Mouse (Mus musculus) retina, postnatal 1 day (tissue): ENCODE results near the gene Gap43.
"Not testable (repeated sequence)": the region's sequence is repeated elsewhere in the genome, so short reads cannot be mapped to it uniquely, and the experiment has no call there.

Experiments
- DNase-seq: peaks from one replicate; pipeline ENCODE4 v3.0.0-alpha.2; 2012

Gene Gap43

DNA sequence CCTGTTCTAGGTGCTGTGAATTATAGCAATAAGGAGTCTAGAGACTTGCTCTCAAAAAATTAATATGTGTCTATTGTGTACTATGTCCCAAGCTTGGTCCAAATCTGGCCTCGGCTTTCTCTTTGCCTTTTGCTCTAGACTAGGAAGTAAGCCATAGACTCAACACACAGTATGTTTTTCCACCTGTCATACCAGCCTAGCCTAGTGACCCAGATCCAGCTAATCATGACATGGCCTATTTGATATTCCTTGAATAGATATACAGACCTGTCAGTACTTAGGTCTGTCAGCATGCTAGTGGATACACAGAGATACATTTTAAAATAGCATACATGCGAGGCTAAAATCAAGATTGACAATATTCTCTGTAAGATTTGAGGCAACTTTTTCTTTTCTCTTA, 46.4 kb downstream of the Gap43 start:
- peak; percentile 56 for DNase-seq

DNA sequence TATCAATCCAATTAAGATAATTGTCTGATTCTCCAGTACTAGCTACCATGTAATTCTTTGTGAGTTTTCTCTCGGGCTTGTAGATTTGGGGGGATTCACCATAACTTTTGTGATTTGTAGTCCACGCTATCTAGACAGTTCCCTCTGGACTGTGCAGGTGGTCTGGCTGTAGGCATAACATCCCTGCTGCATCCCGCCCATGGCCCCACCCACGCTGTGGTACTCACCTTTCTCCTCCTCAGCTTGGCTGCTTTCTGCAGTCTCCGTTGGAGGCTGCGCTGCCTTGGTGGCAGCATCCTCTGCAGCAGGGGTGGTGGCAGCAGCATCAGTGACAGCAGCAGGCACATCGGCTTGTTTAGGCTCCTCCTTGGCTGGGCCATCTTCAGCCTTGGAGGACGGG, 48.9 kb downstream of the Gap43 start:
- peak; percentile 17 for DNase-seq

DNA sequence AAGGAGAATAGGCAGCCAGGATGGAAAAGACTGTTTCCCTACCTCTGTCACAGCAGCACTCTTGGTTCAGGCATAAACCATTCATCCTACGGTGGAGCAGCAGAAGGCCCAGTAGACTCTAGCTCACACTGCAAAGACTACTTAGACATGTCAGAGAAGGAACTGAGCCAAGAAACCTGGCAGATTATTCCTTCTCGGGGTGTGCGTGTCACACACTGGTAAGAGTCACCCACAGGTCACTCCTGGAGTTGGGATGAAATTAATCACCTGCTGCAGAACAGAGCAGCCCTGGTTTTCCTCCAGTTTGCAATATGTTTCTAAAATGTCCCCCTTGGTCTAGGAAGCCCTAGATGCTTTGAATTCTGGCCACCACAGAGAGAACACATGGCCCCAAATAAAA, 56.4 kb downstream of the Gap43 start:
- DNase-seq, result no peak

DNA sequence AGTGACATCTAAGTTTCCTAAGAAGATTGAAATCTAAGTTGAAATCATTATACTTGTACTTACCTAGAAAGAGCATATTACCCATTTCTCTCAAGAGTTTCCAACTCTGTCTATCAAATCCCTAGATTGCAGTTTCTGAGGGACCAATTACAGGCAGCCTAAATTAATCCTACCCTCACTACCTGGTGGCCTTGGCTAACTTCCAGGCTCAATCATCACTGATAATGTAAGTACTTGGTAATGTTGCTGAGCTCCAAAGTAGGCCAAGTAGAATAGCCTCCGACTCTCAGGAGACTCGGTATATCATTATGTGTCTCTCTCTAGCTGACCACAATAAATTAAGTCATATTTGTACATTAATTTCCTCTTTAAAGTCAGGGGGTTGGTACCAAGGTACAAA, 62.7 kb downstream of the Gap43 start:
- DNase-seq, result no peak

GRCm38 (mm10) chr16:42277268-42277667, 63.2 kb downstream of the Gap43 start:
- DNase-seq, result no peak

DNA sequence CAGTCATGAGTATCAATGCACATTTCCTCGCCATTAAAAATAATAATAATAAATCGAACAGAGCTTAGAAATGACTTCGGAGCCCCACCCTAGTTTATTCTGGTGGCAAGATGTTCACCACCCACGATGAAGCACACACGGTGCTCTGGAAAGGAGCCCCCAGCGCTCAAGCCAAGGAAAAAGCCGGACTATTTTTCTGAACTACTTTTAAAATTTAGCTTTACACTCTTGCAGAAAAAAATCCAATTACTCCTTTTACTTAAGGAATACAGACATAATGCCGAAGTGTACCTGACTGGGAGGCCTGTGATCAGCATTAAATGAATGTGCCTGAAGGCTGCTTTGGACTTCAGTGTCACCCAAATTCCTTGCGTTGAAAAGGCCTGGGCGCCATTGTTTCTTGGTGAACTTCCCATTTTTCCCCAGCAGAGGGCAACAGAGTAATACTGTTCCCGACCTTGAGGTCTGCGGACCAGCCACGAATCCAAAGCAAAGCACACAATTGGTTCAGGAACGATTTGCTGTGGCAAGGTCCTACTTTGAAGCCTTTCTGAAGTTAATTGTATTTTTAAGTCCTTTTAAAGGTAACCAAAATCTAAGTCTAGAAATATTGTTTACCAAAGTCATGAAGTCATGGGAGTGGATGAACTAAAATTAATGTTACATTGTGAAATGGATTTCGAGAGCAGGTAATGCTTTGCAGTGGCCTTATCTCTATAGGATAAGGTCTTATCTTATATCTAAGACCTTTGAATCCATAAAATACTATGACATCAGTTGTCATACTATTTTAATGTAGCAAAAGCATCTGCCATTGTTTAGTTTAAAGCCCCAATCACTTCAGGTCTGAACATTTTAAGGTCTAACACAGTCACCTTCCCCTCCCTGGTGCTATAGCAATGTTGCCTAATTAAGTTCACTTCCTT, 64.0 kb downstream of the Gap43 start:
- peak; percentile 88 for DNase-seq

DNA sequence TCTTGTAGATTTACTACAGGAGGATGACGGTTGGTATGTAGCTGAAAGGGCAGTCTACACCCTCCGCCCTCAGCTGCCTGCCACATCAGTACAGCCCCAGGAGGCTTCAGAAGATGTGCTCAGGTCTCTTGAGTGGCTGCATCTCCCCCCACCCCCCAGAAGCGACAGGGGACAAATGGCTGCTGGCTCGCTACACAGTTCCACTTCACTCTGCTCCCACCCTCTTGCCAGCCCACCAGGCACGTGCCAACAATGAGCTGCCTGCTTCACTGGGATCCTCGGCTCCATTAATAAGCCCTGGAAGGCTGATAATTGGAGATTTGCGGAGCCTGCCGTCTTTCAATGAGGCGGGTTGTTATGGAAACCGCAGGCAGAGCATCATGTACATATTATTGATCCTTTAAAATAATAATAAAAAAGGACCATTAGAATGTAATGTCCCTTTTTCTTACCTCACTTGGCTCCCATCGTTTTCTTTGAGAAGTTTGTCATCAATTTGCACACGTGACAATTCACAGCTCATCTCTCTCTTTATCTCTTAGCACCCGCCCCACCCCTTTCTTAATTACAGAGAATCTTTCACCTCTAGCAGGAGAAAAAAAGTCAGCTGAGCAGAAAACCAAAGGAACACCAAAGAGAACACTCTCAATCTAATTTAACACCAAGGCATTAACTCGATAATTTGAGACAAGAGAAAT, 64.8 kb downstream of the Gap43 start:
- DNase-seq, result peak; percentile 67

- no peak for DNase-seq
These were observed 69.2 kb downstream of the Gap43 start for GRCm38 (mm10) chr16:42271213-42271612.

DNA sequence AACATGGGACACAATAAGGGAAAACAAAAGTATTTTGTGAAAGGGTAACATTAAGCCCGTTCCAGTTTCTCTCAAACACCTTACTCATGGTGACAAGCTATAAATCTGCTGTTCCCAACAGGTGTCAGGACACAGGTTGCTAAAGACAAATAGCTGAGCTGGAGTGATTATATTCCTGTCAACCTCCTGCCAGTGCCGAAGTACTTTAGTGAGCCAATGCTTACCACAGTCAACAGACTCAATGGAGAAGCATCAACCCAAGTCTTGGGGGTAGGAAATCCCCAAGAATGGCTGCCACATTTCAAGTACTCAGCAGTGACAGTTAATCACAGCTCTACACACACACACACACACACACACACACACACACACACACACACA, 70.9 kb downstream of the Gap43 start:
- DNase-seq, result no peak

DNA sequence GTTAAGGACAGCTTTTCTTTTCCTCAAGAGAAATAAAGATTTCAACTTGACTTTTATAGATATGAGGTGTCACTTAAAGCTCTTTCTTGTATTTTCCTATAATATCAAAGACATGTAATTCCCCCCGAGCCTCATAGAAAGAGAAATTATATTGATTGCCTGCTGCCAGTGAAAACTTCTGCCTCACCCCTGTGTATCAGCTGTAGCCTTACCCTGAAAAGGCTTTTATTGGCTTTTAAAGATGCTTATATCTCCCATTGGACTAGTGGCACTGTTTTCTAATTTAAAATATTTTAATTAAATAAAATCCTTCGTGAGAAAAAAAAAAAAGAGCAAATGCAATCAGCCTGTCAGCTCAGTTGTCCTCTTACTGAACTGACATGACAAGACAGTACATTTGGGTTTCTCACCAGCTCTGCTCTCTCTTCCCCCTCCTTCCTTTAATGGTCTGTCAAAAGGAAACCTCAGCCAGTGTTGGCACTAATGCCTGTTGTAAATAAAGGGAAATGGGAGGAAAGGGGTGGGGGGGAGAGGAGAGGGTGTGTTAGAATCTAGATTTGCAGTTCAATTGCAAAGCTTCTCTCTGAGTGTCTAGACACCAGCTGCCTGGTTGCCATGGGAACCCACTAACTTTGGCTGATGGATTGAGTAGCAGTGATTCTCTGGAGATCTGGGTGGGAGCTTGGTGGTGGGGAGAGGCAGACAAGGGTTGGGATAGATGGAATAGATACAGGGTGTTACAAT, 71.4 kb downstream of the Gap43 start:
- peak; percentile 72 for DNase-seq

DNA sequence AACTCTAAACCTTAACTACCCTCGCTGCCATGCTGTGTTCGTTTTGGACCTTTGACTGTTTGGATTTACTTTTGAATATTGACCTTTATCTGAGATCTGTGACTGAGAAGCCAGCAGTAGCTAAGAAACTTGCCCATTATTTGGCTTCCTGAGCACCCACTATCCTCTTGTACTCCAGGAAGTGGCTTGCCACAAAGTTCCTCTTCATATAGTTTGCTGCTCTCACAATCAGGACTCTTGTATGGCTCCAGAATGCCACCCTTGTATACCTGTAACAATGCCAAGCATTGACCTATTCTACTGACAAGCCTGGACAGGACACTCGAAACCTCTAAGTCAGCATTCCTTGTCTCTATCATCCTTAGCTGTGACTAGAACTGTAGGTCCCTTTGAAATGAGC, 75.3 kb downstream of the Gap43 start:
- no peak for DNase-seq

DNA sequence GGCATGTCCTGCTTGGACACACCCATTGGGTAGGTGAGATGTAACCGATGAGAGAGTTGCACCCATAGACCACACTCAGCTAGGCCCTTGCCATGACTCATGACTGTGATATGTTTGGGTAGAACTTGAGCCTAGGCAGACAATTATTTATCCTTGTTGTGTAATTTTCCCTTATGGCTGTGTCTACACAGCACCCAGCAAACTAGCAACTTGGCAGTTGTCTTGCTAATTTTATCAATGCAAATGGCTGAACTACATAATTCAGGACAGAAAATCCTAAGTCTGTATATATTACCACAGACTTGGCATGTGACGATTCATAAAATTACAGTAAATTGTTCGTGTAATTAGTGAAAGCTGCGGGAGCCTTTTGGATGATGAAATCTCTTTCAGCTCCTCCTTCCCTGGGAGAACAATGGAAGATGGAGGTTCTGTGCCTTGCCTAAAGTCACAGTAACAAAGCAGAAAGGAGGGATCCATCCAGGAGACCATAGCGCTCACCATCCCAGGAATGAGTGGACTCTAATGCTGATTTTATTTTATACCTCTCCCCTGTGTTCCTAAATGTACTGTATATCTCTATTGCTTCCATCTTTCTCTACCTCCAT, 77.4 kb downstream of the Gap43 start:
- DNase-seq, result no peak

GRCm38 (mm10) chr16:42255693-42256092, 84.8 kb downstream of the Gap43 start:
- peak; percentile 68 for DNase-seq

DNA sequence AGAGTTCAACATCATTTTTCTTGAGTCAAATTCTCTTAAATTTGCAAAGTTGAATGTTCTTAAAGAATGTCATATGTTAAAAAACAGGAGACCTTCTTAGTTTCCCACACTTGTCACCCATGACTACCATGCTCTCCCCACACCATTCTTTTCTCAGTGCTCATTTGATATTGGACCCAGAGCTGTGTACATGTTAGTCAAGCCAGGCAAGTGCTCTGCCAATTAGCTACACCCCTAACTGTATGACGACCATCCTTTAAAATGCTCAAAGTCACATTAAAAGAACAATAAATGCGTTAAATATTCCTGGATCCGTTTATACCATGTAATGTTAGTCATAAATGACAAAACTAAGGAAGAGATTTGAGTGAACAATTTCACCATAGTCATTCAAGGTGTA, 85.2 kb downstream of the Gap43 start:
- no peak for DNase-seq

DNA sequence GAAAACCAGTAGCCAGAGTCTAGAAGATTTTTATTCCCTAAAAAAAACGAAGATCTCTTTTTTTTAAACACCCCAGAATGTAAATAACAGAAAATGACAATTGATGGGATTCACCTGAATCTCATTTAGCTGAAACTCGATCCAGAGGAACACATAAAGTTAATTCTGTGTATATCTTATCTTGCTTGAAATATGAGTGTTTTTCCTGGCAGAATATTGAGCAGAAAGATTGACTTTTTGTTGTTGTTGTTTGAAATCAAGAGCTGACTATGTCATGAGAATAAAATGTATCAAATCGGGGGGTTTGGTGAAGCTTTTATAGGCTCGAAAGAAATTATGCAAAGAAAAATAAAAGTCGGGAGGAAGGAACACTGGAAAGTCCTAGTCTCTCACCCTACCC, 88.2 kb downstream of the Gap43 start:
- no peak for DNase-seq

- not testable (repeated sequence) for DNase-seq
These were observed 96.3 kb downstream of the Gap43 start for GRCm38 (mm10) chr16:42244121-42244520.

DNA sequence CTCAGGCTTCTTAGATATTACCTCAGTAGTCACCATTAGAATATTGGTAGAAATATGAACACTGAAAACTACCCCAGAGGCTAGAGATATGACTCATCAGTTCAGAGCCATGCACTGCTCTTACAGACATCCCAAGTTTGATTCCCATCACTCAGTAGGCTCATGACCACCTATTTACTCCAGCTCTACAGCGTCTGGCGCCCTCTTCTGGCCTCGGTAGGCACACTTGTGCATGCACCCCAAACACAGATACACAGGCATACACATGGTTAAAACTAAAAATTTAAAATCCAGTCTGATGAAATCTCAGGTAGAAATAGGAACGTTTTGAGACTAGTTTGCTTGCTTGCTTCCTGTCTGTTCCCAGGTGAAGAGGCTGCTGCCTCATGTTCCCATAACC, 109.1 kb downstream of the Gap43 start:
- no peak for DNase-seq
